Mouse (Mus musculus) forebrain, embryonic 13.5 days (tissue): ENCODE results near the gene Ptges2. TPM values are rescaled to one million over a fixed set of nuclear protein-coding genes. Genes with fewer than 3 reads are reported as not detected.
A peak's percentile ranks its signal among the peaks of the same experiment; 100 is the strongest.

ENCODE experiments used
- ATAC-seq: fragments of 200-750 bp; cut with Nextera tagmentation; 2 replicates; pipeline ENCODE4 v1.8.0; 2017
- H3K27ac ChIP-seq: fragments of 300-500 bp; sonication (generic); 2 replicates; pipeline ENCODE4 v1.5.1; 2015; ENCODE audit warnings: inconsistent platforms, mild to moderate bottlenecking, moderate library complexity
- H3K27me3 ChIP-seq: fragments of 300-500 bp; sonication (generic); 2 replicates; pipeline ENCODE4 v1.6.1; 2015; ENCODE audit warnings: mild to moderate bottlenecking, inconsistent platforms
- H3K36me3 ChIP-seq: fragments of 300-500 bp; sonication (generic); 2 replicates; pipeline ENCODE4 v1.6.1; 2015; ENCODE audit warnings: mild to moderate bottlenecking, inconsistent platforms; ENCODE audit not compliant: poor library complexity, severe bottlenecking
- H3K4me1 ChIP-seq: fragments of 300-500 bp; sonication (generic); 2 replicates; pipeline ENCODE4 v1.6.1; 2015; ENCODE audit warnings: inconsistent platforms
- H3K4me2 ChIP-seq: fragments of 300-500 bp; sonication (generic); 2 replicates; pipeline ENCODE4 v1.6.1; 2015; ENCODE audit warnings: inconsistent platforms, mild to moderate bottlenecking, moderate library complexity
- H3K4me3 ChIP-seq: fragments of 300-500 bp; sonication (generic); 2 replicates; pipeline ENCODE4 v1.5.1; 2015; ENCODE audit warnings: mild to moderate bottlenecking, inconsistent platforms
- H3K9ac ChIP-seq: fragments of 300-500 bp; sonication (generic); 2 replicates; pipeline ENCODE4 v1.6.1; 2015; ENCODE audit warnings: mild to moderate bottlenecking, inconsistent platforms
- H3K9me3 ChIP-seq: fragments of 300-500 bp; sonication (generic); replicated peaks from 2 replicates; pipeline ENCODE4 v1.6.1; 2016; ENCODE audit warnings: inconsistent platforms
- WGBS: fragments of 180-500 bp; shearing (Covaris S2); methylation state at CpG from one replicate; pipeline ENCODE4 v1.1.7; 2015; 5-methylcytosine and 5-hydroxymethylcytosine counted together
- polyA plus RNA-seq: library from polyadenylated mRNA; unstranded; fragments of >200 nt; fragmentation: Nextera tagmentation; extraction: Ambion mirVana; gene quantifications from 2 replicates; pipeline ENCODE4 v1.2.1, GENCODE M21; 2015

Gene Ptges2
- 28.5 and 30.1 TPM in 2 replicates for polyA plus RNA-seq

DNA sequence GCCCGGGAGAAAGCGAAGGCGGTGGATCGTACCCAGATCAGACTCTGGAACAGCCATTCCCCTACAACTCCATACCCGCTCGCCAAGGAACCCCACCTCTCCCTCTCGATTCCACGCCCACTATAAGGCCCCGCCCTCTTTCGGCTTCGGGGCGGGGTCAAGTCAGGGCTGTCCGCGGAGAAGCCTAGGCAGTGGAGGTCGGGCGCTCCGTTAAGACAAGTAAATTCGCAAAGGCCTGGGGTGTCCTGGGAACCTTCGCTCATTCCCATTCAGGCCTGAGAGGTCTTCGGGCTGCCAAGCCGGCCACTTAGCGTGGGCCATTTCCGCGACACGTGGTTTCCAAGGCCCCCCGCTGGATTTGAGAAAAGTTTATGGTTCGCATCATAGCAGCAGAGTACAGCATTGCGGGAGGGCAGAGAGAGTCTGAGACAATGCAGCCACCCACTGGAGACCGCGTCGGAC lies at the start of gene Ptges2:
Ptges2 (plus strand) TSS at position 413 of the 462 bp plus-strand sequence.
- peak within 1 kb of the TSS; percentile 70 for H3K27ac ChIP-seq
- H3K9me3 ChIP-seq, result no peaks in the 10 kb centered on the region
- peak within 1 kb of the TSS; percentile 84 for H3K4me2 ChIP-seq
- ATAC-seq, result peak; percentile 92
- H3K4me3 ChIP-seq, result peak within 1 kb of the TSS; percentile 90
- peaks cover 20% of the 10 kb centered on the region for H3K4me1 ChIP-seq
- 0% methylated on average over 31 of the region's 31 CpGs for WGBS
- H3K36me3 ChIP-seq, result peaks cover 10% of the 10 kb centered on the region
- H3K27me3 ChIP-seq, result no peaks in the 10 kb centered on the region
- peak within 1 kb of the TSS; percentile 91 for H3K9ac ChIP-seq

DNA sequence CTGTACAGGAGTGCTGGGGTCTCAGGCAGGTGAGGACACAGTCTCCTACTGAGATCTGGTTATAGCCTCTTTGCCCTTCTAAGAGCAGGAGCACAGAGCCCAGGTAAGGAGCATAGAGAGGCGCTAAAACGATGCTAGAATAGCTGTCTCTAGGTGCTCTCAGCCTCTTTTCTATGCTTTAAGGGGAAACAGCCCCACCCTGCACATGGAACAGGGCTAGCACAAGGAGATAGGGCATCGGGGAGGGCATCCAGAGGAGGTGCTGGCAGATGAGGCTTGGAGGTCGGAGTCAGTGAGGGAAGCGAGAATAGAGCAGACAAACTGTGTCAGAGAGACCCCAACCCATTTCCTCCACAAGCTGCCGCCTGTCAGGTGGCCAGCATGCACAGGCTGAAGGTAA lies 48.7 kb upstream of the Ptges2 start:
- Histone ChIP-seq H3K27me3 (0 out of 2 replicates have a peak, but pooled peaks cover 7% of the 10 kb centered on the region), H3K27ac (no peak overlapping the region), H3K4me1 (peaks cover 39% of the 10 kb centered on the region), H3K36me3 (no peaks in the 10 kb centered on the region), H3K4me3 (no peak overlapping the region), H3K9me3 (no peaks in the 10 kb centered on the region), H3K4me2 (no peak overlapping the region), H3K9ac (no peak overlapping the region)
- WGBS, result 82% methylated on average over 6 of the region's 6 CpGs
- no peak for ATAC-seq

DNA sequence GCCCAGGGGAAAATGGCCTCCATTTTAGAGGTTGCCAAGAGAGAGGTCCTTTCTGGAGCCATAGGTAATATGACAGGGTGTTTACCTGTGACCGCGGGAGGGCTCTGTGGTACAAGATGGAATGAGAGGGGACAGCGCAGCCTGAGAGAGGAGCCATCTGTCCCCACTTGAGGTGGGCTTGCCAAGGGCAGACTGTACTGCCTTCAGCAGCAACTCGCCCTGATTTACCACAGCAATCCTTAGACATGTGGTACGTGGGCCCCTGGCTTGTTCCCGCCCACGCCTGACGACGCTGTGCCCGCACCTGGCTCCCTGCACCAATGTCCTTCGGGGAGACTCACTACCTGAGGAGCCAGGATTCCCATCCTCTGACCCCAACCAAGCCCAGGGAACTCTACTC lies 47.4 kb upstream of the Ptges2 start:
- WGBS, result 91% methylated on average over 11 of the region's 11 CpGs
- Histone ChIP-seq H3K4me1 (peaks cover 36% of the 10 kb centered on the region), H3K27ac (no peak overlapping the region), H3K9me3 (no peaks in the 10 kb centered on the region), H3K36me3 (no peaks in the 10 kb centered on the region), H3K27me3 (0 out of 2 replicates have a peak, but pooled peaks cover 7% of the 10 kb centered on the region), H3K4me3 (no peak overlapping the region), H3K4me2 (no peak overlapping the region), H3K9ac (no peak overlapping the region)
- no peak for ATAC-seq

DNA sequence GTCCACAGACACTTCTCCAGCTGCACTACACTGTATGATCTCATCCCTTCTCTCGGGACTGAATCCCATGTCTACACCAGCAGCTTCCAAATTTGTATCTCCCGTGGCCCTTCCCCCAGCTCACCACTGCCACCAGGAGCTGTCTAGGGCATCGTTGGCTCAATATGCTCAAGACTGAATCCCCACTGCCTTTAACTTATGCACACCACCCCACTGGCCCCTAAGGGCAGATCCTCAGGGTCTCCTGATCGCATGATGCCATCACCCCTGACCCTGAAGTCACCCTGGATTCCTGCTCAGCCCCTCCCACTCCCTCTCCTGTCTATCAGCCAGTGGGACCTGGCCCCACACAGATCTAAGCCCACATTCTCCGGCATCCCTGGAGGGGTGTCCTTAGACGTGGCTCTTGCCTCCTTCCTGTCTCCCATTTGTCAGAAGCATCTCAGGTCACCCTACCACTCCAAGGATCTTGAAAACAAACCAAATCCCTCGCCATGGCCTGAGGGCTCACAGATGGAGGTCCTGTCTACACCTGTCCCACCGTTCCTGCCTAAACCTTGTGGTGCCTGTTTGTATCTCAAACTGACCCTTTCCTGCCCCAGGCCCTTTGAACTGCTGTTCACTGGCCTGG lies 46.0 kb upstream of the Ptges2 start:
- Histone ChIP-seq H3K27me3 (0 out of 2 replicates have a peak, but pooled peaks cover 7% of the 10 kb centered on the region), H3K4me1 (peaks cover 27% of the 10 kb centered on the region), H3K36me3 (no peaks in the 10 kb centered on the region), H3K4me3 (no peak overlapping the region), H3K27ac (no peak overlapping the region), H3K9ac (no peak overlapping the region), H3K9me3 (no peaks in the 10 kb centered on the region), H3K4me2 (no peak overlapping the region)
- ATAC-seq, result no peak
- WGBS, result 66% methylated on average over 8 of the region's 8 CpGs

DNA sequence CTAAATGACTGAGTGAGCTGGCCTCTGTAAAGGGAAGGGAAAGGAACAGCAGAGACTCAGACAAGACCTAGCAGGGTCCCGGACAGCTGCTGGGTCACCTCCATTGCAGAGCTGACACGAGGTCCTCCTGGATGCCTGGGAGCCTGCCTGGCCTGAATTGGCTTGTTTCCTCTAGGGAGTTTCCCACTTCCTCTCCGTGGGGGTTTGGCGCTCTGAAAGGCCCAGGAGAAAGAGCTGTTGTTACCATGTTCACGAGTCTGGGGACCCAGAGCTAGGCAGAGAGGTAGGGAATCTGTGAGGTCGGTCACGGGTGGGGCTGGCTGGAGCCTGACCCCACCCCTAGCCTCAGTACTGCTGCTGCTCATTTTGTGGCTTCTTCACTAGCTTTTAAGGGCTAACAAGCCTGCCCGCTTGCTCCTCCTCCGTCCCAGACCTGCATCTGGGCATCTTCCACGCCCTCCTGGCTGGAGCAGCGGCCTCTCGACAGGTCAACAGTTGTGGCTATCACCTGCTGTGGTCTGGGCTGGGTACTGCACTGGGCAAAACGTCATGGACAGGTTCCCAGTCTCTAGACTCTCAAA lies 45.1 kb upstream of the Ptges2 start:
- H3K9ac ChIP-seq, result peak overlapping the region; percentile 83; the same call in 1 of the 2 replicates
- no peaks in the 10 kb centered on the region for H3K36me3 ChIP-seq
- no peak for ATAC-seq
- peak overlapping the region; percentile 94; the same call in 1 of the 2 replicates for H3K4me2 ChIP-seq
- H3K27me3 ChIP-seq, result 0 out of 2 replicates have a peak, but pooled peaks cover 7% of the 10 kb centered on the region
- no peak overlapping the region for H3K4me3 ChIP-seq
- WGBS, result 53% methylated on average over 13 of the region's 13 CpGs
- H3K9me3 ChIP-seq, result no peaks in the 10 kb centered on the region
- peaks cover 27% of the 10 kb centered on the region for H3K4me1 ChIP-seq
- no peak overlapping the region for H3K27ac ChIP-seq

DNA sequence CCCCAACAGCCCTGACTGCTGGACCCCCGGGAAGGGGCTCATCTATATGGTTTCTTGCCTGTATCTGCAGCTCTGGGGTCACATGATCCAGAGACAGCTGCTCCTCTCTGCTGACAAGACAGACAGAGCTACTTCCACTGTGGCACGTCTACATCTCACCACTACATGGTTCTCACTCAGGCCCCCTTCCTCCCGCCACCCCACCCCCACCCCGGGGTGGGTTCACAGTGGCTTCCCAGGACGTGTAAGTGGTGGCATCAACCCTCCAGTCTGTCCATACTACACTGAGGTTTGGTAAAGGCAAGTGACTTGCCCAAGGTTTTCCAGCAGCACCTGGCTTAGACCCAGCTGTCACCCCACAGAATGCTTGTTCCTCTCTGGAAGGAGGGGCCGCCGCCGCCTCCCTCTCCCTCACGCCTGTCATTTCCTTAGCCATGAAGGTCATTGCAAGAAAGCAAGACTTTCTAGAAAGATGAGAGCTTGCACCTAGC lies 44.2 kb upstream of the Ptges2 start:
- Histone ChIP-seq H3K4me2 (peak overlapping the region; percentile 94), H3K9ac (peak overlapping the region; percentile 83), H3K4me3 (peak overlapping the region; percentile 63), H3K4me1 (peaks cover 27% of the 10 kb centered on the region), H3K36me3 (no peaks in the 10 kb centered on the region), H3K27me3 (0 out of 2 replicates have a peak, but pooled peaks cover 7% of the 10 kb centered on the region), H3K27ac (peak overlapping the region; percentile 54), H3K9me3 (no peaks in the 10 kb centered on the region)
- no peak for ATAC-seq
- WGBS, result 59% methylated on average over 9 of the region's 9 CpGs

DNA sequence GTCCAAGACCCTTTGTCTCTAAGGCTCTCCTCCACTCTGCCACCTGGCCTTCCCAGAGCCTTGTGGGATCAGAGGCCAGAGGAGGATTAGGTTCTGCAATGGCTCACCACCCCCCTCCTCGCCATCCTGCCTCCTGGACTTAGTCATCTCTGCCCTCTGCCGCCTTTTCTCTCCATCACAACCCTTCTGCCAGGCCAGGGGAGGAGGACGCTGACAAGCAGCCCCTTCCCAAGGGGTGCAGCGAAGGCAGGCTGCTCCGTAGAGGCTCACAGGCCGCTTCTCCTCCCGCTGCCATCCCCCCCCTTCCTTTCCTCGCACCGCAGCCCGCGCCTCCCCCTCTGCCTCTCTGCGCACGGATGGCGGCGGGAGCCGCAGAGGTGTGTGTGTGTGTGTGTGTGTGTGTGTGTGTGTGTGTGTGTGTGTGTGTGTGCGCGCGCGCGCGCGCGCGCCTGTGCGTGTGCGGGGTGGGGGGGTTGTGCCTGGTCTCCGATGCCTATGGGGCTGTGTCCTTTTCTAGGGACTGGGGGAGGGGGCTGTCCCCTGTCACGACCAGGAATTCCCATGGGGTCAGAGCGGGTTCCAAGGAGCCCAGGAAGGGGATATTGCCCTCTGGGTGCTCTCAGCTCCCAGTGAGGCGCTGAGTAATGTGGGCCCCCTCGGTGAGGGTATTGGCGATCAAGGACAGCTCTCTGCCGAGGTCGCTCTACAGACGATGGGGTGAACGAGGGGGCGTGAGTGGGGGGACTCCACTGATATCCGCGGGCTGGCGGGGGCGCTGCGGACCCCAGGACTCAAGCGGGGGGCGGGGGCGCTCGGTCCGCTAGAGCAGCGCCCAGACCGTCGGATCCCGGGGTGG lies 43.3 kb upstream of the Ptges2 start, which contains the start of gene Ciz1:
Ciz1 (plus strand) TSS at position 177 of the 856 bp plus-strand sequence.
- ATAC-seq, result peak; percentile 71
- under 1% methylated on average over 29 of the region's 52 CpGs for WGBS
- Histone ChIP-seq H3K4me3 (peak within 1 kb of the TSS; percentile 63), H3K9me3 (no peaks in the 10 kb centered on the region), H3K4me1 (peaks cover 27% of the 10 kb centered on the region), H3K27ac (peak within 1 kb of the TSS; percentile 81), H3K9ac (peak within 1 kb of the TSS; percentile 83), H3K4me2 (peak within 1 kb of the TSS; percentile 94), H3K27me3 (0 out of 2 replicates have a peak, but pooled peaks cover 7% of the 10 kb centered on the region), H3K36me3 (no peaks in the 10 kb centered on the region)

DNA sequence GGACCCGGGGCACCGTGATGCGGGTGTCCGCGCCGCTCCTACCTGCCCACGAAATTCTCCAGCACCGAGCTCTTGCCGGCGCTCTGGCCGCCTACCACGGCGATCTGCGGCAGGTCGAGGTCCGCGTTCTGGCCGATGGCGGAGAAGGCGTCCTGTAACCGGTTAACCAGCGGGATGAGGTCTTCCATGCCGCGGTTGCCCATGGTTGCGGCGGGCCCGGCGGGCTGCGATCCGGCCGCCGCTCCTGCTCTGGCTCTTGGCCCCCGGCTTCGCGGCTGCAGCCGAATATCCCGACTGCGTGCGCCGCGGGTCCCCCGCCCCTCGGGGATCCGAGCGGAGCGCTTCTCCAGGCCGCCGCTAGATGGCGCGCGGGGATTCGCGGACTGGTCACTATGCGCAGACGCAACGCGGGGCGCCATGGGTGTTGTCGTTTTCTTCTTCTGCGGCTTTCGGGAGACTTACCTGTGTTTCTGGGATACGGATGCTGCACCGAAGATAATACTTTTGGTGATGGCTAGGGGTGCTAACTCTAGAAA lies 42.6 kb upstream of the Ptges2 start, which contains the start of gene Dnm1:
Dnm1 (minus strand) TSS at position 332 of the 536 bp plus-strand sequence.
- Histone ChIP-seq H3K27me3 (peaks cover 7% of the 10 kb centered on the region; the same call in 1 of the 2 replicates), H3K9ac (peak within 1 kb of the TSS; percentile 83), H3K27ac (peak within 1 kb of the TSS; percentile 81), H3K4me3 (peak within 1 kb of the TSS; percentile 63), H3K36me3 (no peaks in the 10 kb centered on the region), H3K4me2 (peak within 1 kb of the TSS; percentile 94), H3K9me3 (no peaks in the 10 kb centered on the region), H3K4me1 (peaks cover 27% of the 10 kb centered on the region)
- WGBS, result 1% methylated on average over 63 of the region's 63 CpGs
- peak; percentile 74 for ATAC-seq

DNA sequence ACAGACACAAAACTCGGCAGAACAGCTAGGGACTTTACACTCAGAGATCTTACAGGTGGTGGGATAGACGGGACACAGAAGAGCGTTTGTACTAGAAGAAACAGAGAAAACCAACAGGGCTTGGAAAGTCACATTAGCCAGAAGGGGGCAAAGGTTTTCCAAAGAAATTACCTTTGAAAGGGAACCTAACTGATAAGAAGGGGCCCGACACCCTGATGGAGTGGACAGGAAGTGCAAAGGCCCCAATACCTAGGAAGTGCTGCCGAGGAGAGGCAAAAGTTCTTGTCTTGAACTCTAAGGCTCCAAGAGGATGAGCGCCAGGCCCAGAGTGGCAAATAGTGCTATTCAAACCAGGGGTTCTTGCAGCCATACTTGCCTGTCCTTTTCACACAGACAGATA lies 41.9 kb upstream of the Ptges2 start:
- ATAC-seq, result no peak
- Histone ChIP-seq H3K4me2 (no peak overlapping the region; the same call in 1 of the 2 replicates), H3K4me1 (peaks cover 27% of the 10 kb centered on the region), H3K27ac (no peak overlapping the region), H3K36me3 (no peaks in the 10 kb centered on the region), H3K9me3 (no peaks in the 10 kb centered on the region), H3K9ac (no peak overlapping the region), H3K27me3 (peaks cover 7% of the 10 kb centered on the region; the same call in 1 of the 2 replicates), H3K4me3 (no peak overlapping the region)
- 80% methylated on average over 6 of the region's 6 CpGs for WGBS

DNA sequence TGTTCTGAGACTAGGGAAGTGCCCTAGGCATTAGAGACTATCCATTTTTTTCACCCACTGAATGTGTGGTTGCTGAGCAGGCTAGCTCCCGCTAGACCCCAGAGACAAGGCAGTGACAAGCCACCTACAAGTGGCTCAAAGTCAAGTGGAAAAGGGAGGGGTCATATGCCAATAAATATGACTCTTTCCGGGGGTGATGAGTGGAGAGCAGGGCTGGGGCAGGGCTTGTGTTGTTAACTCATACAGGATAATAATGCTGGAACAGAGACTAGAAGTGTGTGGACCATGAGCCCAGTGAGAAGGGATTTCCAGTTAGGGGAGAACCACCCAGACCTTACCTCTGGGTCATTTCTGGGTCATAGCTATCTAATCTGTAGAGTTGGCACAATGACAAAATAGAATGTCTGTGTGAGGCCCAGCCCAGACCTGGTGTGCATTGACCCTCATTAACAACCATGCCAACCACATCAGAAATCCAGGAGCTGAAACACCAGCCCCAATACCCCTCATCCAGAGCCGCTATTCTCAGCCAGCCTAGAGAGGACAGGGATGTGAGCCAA lies 41.3 kb upstream of the Ptges2 start:
- WGBS, result 93% methylated on average over 3 of the region's 3 CpGs
- ATAC-seq, result no peak

DNA sequence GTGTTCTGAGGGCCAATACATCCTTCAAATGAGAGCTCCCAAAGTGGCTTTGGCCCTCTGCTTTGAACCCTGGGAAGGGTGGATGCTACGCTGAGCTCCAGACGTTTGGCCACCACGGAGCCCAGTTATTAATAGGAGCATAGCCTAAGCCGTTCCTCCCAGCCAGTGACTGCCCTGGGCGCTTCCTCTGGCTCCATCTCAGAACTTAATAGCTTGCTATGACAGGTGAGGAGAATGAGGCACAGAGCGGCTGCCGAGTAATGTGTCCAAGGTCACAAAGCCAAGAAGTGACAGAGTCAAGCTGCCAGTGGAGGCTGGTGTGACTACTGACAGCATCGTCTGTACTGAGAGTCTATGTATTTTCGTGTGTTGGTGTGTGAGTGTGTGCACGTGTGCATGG lies 39.5 kb upstream of the Ptges2 start:
- WGBS, result 84% methylated on average over 10 of the region's 10 CpGs
- H3K4me3 ChIP-seq, result no peak overlapping the region

More for the DNA sequence above, 41.3 kb upstream of the Ptges2 start:
- Histone ChIP-seq H3K27ac (no peak overlapping the region), H3K9me3 (no peaks in the 10 kb centered on the region), H3K4me1 (peaks cover 27% of the 10 kb centered on the region), H3K4me2 (no peak overlapping the region), H3K27me3 (peaks cover 7% of the 10 kb centered on the region; the same call in 1 of the 2 replicates), H3K4me3 (no peak overlapping the region), H3K36me3 (no peaks in the 10 kb centered on the region), H3K9ac (no peak overlapping the region)

More for the DNA sequence above, 39.5 kb upstream of the Ptges2 start:
- H3K27ac ChIP-seq, result no peak overlapping the region
- ATAC-seq, result no peak
- H3K9ac ChIP-seq, result no peak overlapping the region
- peaks cover 25% of the 10 kb centered on the region for H3K4me1 ChIP-seq
- H3K36me3 ChIP-seq, result no peaks in the 10 kb centered on the region
- peaks cover 3% of the 10 kb centered on the region; the same call in 1 of the 2 replicates for H3K27me3 ChIP-seq
- no peaks in the 10 kb centered on the region for H3K9me3 ChIP-seq
- no peak overlapping the region for H3K4me2 ChIP-seq
